Mouse (Mus musculus) heart, postnatal 4 days (tissue): ENCODE results near the gene Dnajb8. TPM values are rescaled to one million over a fixed set of nuclear protein-coding genes. Genes with fewer than 3 reads are reported as not detected.

Source experiments
- DNase-seq: peaks from one replicate; pipeline ENCODE4 v3.0.0; 2021
- total RNA-seq, 2 experiments: library from RNA; stranded (reverse); gene quantifications; 2 replicates each; pipeline ENCODE4 v1.2.3; 2021

The Dnajb8 gene
- not detected for total RNA-seq

GRCm38 (mm10) chr6:88221968-88222367, at the start of gene Dnajb8:
Gene Dnajb8, plus strand, starts transcription at chr6:88222268.
- DNase-seq = no peak

GRCm38 (mm10) chr6:88174191-88174590, 47.9 kb upstream of the Dnajb8 start:
- DNase-seq = no peak

GRCm38 (mm10) chr6:88174676-88175075, 47.4 kb upstream of the Dnajb8 start:
- DNase-seq = no peak

DNA sequence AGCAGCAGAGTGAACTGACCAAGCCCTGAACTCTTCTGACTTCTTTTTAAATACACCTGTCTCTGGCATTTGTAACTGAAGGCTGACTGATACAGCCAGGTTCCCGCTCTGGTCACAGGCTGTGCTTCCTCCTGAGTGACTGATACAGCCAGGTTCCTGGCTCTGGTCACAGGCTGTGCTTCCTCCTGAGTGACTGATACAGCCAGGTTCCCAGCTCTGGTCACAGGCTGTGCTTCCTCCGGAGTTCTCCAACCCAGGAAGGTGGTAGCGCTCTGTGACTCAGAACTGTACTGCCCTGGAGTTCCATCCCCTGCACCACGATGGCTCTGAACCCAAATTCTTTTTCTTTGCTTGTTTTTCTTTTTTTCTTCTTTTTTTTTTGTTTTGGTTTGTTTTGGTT, 37.4 kb upstream of the Dnajb8 start:
- DNase-seq = no peak

DNA sequence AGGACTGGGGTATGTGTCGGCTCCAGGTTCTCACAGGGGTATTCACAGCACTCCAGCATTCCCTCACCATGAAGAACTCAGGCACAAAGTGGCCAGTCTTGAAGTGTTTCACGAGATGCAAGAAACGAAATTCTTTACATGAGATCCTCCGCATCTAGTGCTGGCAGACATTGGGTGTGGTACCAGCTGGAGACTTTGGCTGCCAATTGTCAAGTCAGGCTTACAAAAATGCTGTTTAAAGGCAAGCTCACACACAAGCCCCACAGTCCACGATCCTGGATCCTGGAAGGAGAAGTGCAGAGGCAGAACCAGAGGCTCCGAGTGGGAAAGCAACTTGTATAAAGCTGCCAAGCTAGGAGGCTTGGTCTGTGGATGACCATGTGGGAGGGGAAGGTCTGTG, 33.9 kb upstream of the Dnajb8 start:
- DNase-seq = no peak

- peak; percentile 82 for DNase-seq
These were observed 32.6 kb upstream of the Dnajb8 start for GRCm38 (mm10) chr6:88189312-88190042.

DNA sequence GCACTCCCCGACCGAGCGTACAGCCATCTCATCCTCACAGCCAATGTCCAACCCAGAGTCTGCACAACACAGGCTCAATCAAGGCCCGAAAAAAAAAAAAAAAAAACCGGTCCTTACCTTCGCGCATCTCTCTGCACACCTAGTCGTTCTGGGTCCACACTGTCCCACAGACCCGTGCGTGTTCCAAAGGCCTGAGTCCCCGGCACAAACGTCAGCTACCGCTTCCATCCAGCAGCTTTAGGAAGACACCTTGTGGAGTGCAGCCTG, 32.1 kb upstream of the Dnajb8 start:
- no peak for DNase-seq

DNA sequence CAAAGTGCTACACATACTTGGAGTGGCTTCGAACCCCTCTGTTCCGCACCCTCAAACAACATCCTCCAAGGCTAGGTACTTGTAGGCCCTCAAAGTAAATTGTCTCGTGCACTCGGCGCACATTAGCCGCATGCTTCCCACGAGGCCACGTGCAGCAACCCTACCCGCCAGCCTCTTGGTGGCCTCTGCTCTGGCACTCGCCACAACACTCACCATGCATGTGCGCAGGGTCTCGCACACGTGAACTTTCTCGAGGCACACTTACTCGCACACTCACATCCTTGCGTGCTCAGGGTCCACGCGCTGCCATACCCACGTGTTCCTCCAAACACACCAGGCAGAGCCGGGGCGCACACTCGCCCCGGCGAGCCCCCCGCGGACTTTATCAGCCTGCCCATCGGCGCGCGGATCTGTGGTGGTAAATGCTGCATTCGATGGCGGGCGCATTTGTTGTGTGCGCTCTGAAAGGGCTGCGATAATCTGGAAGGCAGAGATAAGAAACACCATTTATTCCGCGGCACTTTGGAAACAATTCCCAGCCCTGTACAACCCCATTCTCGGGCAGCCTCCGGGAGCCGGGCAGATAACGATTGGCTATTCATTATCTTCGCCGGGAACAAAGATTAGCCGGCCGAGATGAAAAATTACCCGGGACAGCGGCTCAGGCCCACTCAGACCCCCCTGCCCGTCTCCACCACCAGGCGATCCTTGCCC, 31.6 kb upstream of the Dnajb8 start:
- DNase-seq = no peak

DNA sequence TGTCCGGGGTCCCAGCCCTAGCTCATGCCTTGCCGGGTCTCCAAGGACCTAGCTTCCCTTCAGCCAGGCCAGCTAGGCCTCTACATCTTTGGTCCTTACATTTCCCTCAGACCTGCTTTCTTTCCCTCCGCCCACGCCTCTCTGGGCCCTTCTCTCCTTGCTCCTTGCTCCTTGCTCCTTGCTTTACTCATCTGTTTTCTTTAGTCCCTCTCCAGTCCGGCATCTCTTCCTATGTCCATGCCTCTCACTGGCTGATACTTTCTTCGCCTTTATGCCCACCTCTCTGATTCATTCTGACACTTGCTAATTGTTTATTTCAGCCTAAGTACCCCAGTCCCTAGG, 31.1 kb upstream of the Dnajb8 start:
- DNase-seq = no peak

DNA sequence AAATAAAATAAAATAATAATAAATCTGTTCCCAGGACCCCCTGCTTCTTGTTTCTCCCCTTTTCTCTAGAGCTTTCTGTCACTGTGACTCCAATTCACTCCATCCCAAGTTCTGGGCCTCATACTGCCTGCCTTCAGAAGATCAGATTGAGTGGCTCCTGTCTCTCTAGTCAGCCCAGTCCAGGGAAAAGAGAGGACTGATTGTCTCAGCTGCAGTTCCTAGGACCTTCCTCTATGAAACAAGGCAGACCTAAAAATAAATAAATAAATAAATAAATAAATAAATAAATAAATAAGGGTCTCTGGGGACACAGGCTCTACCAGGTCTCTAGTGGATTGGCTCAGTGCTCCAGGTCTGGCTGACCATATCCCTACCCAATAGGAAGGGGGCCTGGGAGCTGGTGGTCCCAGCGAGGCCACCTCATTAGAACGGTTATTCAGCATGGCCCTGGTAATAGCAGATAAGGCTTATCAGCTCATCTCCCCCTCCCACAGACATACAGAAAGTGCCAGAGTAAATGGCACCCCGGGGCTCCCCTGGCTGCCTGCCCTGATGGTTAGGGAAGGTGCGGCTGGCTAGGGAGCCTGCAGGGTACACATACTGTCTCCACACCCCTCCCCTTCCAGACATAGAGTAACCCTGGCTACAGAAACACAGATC, 30.5 kb upstream of the Dnajb8 start:
- no peak for DNase-seq

DNA sequence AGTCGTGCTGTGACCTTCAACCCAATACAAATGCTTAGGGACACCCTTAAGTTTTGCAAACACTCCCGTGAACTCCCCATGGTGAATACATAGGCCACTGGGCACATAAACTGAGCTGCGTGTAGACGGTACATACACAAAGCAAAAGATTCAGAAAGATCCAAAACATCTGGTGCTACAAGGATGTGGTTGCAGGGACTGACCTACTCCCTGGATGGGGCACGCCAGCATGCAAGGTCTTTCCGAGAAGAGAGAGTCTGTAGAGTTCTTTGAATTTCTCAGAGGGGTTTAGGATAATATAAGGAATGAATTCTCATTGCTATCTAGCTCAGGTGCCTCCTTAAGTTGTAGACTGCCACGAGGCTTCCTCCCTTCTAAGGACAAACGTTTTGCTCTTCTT, 29.3 kb upstream of the Dnajb8 start:
- no peak for DNase-seq

DNA sequence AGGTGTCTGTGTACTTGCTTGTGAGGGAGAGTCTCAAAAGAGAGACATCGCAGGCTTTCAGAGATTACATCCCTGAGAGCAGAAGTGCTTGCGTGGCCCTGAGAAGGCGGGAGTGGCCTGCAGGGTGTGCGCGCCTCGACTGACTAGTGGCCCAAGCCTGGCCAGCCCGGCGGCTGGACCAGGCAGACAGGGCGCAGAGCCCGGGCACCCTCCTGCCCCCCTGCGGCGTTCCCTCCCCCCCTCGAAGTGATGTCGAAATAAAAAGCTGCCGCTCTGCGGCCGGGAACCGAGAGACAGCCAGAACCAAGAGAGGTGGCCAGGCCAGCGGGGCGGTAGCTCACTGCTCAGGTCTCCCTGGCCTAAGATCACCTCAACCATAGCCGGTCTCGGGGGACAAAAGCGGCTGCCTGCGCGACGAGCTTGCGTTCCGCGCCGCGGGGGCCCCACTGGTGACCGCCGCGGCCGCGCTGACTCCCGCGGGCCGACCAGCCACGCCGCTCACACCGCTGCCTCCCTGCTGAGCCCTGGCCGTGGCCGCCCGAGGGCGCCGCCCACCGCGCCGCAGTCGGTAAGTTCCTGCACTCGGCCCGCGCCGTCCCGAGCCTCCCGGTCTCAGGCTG, 28.5 kb upstream of the Dnajb8 start, which contains the start of gene Gata2:
Gene Gata2 (plus strand): TSS at position 459 of the 620 bp plus-strand sequence.
- DNase-seq = peak; percentile 58

- no peak for DNase-seq
These were observed 27.8 kb upstream of the Dnajb8 start for GRCm38 (mm10) chr6:88194053-88194977.

- DNase-seq = no peak
These were observed 27.1 kb upstream of the Dnajb8 start for GRCm38 (mm10) chr6:88194978-88195325.

DNA sequence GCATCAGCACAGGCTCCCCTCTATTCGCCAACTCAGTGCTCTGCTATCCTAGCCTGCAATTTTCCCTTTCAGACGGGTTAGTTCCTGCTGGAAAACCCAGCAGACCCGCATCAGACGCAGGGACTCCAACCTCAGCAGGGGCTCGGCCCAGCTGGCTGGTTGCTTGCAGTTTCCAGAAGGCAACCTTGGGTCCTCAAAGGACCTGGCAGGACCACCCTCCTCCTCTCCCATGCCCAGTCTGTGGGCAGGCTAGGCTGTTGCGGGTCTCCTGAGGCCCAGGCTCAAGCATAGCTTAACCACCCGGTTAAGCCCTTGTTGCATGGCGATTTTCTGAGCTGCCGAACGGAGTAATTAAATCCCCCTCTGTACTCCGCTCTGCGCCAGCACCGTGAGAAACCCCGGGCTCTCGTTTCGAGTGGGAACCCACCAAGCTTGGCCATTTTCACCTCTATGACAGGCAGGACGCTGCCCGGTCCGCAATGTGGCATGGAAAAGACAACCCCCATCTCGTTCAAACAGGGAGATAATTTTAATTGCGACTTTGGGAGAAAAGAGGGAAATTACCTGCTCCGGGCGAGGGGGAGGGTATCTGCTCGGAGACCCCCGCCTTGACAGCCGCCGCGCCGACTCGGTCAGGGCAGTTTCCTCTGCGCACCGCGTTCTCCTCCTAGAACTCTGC, 25.9 kb upstream of the Dnajb8 start:
- DNase-seq = no peak

GRCm38 (mm10) chr6:88196733-88197312, 25.2 kb upstream of the Dnajb8 start:
- no peak for DNase-seq

DNA sequence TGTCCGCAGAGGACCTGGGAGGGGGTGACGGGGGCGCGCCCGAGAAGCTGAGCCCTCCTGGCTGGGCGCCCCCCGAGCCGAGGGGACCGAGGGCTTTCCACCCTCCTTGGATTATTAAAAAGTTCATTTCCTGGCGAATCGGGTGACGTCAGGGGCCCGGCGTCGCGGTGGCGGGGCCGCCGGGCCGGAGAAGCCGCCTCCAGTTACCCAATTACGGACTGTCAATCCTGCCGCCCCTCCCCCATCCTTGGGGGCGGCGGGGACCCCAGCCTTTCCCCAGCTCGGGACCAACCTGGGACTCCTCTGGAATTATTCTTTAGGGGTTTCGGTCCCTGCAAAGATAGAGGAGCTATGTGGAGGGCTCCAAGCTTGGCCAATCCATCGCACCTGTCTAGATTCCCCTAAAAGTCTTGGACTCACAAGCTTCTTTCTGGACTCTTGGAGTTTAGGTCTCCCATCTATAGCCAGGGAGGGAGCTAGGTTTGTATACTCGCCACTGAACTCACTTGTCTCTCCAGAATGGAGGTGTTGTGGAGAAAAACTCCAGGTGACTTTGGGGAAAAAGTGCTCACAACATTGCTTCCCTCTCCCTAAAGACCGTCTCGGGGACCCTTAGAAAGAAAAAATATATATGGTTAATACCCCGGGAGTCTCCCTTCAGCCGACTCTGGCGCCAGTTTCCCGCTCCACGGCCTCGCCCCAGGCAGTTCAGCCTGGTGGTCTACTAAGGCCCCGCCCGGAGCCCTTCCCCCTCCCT, 24.6 kb upstream of the Dnajb8 start:
- peak; percentile 58 for DNase-seq

- peak; percentile 90 for DNase-seq
These were observed 23.8 kb upstream of the Dnajb8 start for GRCm38 (mm10) chr6:88198070-88198940.

- DNase-seq = no peak
These were observed 22.9 kb upstream of the Dnajb8 start for GRCm38 (mm10) chr6:88199001-88199717.
